Mouse (Mus musculus): ENCODE measurements around the gene Disp3. TPM values are rescaled to one million over a fixed set of nuclear protein-coding genes. Genes with fewer than 3 reads are reported as not detected.

Disp3 gene
- not detected in 2 replicates for total RNA-seq (2017)

DNA sequence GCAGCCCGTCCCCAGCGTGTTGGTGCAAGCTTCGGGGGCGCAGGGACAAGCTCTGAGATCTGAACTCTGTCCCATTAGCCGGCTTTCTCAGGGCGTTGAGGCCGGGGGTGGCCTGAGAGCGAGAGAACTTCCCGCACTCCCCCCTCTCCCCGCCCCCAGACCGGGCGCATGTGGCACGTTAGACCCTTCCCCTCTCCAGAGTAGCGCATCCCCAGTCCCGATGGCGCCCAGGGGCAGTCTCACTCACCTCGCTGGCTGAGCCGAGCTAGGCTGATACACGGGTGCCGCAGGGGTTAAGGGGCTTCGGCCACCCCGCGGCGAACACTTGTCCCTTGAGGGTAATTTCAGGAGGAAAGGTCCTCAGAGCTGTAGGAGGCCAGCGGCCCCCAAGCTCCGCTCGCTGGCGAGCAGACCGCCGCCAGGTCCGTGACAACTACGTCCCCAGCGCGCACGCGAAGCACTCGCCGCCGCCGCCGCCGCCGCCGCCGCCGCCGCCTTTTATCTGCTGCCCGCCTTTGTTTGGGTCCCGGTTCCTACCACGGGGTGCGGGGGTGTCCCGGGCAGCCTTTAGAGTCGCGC lies at the start of gene Disp3:
Gene Disp3, minus strand, starts transcription at position 490 of the 579 bp plus-strand sequence.
- no peak for ATAC-seq (replicated peaks in 1 of 2; ENCODE audit: insufficient read depth in 1 of 2, low FRiP score in 2 of 2, low TSS enrichment in 1 of 2, low read depth in 1 of 2, poor library complexity in 2 of 2, severe bottlenecking in 2 of 2)

DNA sequence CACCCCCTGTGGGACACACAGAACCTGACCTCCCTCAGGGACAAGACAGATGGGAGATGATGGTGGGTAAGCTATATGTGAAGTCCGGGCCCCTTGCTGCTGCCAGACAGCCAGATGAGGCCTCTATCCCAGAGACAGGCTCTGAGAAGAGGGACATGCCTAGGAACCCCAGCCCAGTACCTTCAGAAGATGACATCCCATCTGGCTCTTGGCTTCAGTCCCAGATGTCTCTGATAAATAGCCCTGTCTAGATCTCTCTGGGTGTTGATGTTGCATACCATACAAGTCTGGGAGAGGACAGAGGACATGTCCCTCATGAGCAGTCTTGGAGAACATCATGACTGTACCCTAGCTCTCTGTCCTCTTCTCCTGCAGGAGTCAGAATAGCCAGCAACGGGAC lies 42.5 kb upstream of the Disp3 start:
- ATAC-seq (replicated peaks in 1 of 2; ENCODE audit: insufficient read depth in 1 of 2, low FRiP score in 2 of 2, low TSS enrichment in 1 of 2, low read depth in 1 of 2, poor library complexity in 2 of 2, severe bottlenecking in 2 of 2) = no peak

DNA sequence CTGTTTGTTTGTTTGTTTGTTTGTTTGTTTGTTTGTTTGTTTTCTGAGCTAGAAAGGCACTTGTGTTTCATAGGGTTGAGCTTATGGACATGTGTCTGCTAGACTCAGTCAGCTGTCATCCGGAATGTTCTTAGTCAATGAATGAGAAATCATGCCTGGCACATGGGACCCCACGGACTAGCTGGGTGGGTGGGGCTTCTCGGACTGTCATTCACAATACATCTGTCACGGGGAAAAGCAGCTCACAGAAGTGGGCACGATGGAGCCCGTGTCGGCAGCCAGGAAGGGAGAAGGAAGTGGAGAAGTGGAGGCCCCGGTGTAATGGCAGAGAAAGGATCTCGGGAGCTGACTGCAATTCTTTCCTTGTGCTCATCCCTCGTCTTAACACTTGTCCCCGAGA lies 41.7 kb upstream of the Disp3 start:
- ATAC-seq (replicated peaks in 1 of 2; ENCODE audit: insufficient read depth in 1 of 2, low FRiP score in 2 of 2, low TSS enrichment in 1 of 2, low read depth in 1 of 2, poor library complexity in 2 of 2, severe bottlenecking in 2 of 2) = no peak

DNA sequence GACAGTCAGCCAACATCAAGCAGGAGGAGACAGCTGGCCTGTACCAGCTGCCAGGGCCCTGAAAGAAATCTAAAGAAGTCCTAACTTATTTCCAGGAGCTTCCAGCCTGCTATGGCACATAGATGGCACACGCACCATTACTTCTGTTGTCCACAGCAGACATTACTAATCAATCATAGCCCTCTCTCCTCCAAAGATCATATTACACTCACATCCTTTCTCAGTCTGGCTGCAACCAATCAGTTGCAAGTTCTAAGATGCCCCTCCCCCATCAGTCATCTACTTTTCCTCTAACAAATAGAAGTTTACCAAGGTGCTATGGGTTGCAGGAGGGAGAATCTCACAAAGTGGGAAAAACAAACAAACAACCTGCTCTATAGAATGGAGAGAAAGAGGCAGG lies 40.5 kb upstream of the Disp3 start:
- ATAC-seq (replicated peaks in 1 of 2; ENCODE audit: insufficient read depth in 1 of 2, low FRiP score in 2 of 2, low TSS enrichment in 1 of 2, low read depth in 1 of 2, poor library complexity in 2 of 2, severe bottlenecking in 2 of 2) = no peak

DNA sequence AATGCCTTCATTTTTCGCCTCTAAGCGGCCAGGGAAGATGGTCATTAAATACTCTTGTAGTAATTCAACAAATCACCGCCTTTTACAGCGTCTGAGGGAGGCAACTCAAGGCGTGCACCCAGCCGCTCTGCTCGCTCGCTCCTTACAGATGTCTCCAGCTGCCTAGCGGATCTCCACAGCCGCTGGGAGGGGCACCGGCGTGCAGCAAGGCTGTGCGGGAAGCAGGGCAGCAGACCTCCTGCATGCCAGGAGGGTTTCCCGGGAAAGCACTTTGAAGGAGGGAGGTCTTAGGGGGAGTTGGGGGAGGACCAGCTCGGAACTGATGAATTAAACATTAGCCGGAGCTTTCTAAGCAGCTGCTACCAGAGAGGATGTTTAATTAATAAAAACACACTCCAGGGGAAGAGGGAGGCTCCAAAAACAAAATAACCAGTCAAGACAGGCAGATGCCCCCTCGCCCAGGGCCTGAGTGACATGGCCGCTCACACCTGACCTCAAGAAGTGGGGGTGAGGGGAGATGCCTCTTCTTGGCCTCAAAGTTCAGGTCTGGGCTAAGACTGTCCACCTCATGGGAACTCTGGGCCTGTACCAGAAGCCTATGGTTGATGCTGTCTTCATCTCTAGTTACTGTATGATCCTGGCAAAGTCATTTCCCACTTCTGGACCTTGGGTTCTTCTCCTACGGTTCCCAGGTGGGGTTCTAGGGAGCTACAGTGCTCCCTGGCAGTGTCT lies 39.7 kb upstream of the Disp3 start:
- ATAC-seq (replicated peaks in 1 of 2; ENCODE audit: insufficient read depth in 1 of 2, low FRiP score in 2 of 2, low TSS enrichment in 1 of 2, low read depth in 1 of 2, poor library complexity in 2 of 2, severe bottlenecking in 2 of 2) = no peak

DNA sequence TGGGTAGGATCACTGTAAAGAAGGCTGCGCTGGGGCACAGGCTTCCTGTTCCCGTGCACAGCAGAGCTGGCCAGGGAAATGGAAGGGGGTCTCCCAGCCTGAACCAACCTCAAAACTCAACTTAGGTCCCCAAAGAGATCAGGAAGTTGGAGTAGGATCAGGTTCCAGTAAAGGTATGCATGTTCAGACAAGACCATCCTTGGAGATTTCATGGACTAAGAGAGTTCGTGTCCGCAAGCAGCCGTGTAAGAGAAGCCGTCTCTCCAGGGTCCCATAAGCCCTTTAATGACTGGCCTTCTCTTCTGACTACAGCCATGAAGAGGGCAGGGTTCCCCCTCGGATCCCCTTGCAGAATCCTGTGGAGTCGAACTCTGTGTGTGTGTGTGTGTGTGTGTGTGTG lies 39.0 kb upstream of the Disp3 start:
- ATAC-seq (replicated peaks in 1 of 2; ENCODE audit: insufficient read depth in 1 of 2, low FRiP score in 2 of 2, low TSS enrichment in 1 of 2, low read depth in 1 of 2, poor library complexity in 2 of 2, severe bottlenecking in 2 of 2) = no peak

DNA sequence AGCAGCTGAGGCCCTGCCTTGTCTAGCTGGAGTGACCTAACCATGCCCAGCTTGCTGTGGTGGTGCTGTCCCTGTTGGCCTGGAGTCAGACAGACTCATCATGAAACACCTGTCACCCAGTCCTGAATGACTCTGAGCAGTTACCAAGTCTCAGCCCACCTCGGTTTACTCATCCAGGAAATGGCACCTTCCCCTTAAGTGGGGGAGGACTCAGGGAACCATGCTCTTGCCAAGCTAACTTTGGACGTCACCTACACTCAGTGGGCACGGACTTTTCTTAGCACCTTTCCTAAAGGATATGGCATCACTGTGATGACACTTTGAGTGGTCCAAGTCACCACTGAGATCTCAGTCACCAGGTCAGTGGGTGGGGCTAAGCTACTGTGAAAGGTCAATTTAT lies 38.2 kb upstream of the Disp3 start:
- ATAC-seq (replicated peaks in 1 of 2; ENCODE audit: insufficient read depth in 1 of 2, low FRiP score in 2 of 2, low TSS enrichment in 1 of 2, low read depth in 1 of 2, poor library complexity in 2 of 2, severe bottlenecking in 2 of 2) = no peak

DNA sequence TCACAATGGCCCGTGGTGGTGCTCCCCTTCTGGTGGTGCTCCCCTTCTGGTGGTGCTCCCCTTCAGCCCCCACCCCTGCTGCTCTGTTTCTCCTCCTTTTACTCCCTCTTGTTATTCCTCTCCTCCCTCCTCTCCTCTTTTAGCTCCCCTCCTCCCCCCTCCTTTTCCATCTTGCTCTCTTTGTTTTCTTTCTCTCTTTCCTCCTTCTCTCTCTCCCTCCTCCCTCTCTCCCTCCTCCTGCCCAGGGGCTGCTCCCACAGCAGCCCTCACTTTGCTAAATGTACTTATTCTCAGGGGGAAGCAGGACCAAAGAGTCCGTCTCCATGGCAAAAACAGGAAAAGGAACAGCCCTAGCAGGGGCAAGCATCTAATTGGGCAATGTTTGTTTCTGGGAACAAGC lies 37.3 kb upstream of the Disp3 start:
- ATAC-seq (replicated peaks in 1 of 2; ENCODE audit: insufficient read depth in 1 of 2, low FRiP score in 2 of 2, low TSS enrichment in 1 of 2, low read depth in 1 of 2, poor library complexity in 2 of 2, severe bottlenecking in 2 of 2) = no peak

DNA sequence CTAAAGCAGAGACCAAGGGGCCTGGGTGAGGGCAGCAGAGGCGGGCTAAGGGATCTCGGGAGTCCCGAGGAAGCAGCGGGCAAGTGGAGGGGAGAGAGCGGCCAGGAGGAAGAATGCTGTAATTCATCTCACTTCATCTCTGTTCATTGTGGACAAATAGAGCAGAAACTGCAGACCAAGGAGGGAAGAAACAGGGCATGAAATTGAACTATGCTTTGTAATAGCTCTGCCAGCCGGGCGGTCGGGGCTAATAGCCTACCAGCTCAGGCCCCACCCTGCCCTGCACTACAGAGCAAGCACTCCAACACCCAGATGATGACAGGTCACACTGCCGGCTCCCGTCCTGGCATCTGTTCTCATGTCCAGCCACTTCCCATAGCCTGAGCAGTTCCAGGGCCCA lies 34.4 kb upstream of the Disp3 start:
- ATAC-seq (replicated peaks in 1 of 2; ENCODE audit: insufficient read depth in 1 of 2, low FRiP score in 2 of 2, low TSS enrichment in 1 of 2, low read depth in 1 of 2, poor library complexity in 2 of 2, severe bottlenecking in 2 of 2) = no peak

DNA sequence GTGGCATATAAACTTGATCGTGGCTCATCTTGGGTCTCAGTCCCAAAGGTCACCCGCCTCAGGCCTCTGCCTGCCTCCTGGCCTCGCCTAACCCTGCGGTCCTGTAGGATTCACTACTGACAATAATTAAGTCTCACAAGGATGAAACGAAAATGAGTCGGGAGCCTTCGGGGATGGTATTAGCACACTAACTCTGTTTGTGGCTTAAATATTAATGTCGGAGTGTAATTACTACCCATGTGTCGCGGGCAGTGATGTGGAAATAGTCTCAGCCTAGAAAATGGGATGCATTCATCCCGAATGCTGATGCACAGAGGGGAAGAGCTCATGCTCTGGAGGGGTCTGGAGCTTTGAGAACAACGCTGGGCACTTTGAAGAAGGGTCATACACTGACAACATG lies 31.6 kb upstream of the Disp3 start:
- no peak for ATAC-seq (replicated peaks in 1 of 2; ENCODE audit: insufficient read depth in 1 of 2, low FRiP score in 2 of 2, low TSS enrichment in 1 of 2, low read depth in 1 of 2, poor library complexity in 2 of 2, severe bottlenecking in 2 of 2)

DNA sequence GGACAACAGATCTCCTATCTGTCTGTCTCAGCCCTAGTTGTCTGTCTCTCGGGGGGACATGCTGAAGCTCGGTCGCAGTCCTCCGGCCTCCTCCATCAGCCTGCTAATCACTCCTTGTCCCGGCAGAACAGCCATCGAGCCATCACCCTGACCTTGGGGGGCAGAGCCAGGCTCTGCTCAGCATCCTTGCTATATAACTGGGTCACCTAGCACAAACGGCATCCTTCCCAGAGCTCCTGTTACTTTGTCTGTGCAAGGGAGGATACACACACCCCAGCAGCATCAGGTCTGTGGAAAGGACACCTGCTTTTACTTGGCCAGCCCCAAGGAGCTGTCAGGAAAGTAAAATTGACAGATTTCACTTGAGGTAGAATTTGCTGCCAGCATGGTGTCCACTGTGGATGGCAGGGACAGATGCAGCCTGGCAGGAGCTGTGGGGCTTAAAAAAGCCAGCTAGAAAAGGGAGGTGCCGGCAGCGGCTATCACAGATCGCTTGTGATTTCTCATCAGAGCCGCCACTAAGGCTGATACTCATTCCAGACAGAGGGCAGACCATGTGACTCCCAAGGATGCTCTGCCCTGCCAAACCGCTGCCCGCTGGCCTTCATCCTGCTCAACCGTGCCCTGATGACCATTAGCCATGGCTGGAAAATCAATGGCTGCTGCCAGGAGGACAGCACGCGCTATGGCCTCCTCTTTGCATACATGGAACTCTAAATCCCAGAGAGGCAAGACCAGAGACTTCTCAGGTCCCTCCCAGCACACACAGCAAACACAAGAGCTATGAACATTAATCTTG lies 27.8 kb upstream of the Disp3 start:
- no peak for ATAC-seq (replicated peaks in 1 of 2; ENCODE audit: insufficient read depth in 1 of 2, low FRiP score in 2 of 2, low TSS enrichment in 1 of 2, low read depth in 1 of 2, poor library complexity in 2 of 2, severe bottlenecking in 2 of 2)

DNA sequence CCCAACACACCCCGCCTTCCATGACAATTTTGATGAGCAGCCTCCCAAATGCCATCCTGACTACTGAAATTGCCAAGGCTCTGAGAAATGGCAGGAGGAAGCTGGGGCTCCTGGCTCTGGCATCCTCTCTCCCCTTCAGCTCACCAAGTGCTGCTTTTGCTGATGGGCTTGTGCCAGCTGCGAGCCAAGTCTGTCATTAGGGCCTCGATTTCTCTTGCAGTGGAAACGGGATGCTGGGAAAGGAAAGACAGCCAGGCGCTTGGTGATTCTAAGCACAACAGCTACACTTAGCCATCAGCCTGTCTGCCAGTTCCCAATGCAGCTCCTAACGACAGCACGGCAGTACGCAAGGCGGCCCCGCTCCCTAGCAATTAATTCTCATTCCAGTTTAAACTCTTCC lies 26.6 kb upstream of the Disp3 start:
- ATAC-seq (replicated peaks in 1 of 2; ENCODE audit: insufficient read depth in 1 of 2, low FRiP score in 2 of 2, low TSS enrichment in 1 of 2, low read depth in 1 of 2, poor library complexity in 2 of 2, severe bottlenecking in 2 of 2) = no peak

DNA sequence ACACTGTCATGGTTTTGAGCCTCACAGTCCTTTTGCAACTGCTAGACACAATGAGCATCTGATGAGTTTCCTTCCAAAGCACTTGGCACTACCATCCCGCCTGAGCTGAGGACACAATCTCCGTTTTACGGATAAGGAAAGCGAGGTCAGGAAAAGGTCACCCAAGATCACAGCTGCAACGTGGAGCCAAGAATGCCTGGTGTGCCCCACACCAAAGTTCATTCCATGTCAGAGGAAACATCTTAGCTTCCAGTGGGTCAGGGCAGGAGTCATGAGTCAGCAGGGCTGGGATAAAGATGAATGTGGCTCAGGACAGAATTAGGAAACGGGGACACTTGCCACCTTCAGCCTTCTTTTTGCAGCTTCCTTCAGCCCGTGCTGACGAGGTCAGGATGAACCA lies 25.8 kb upstream of the Disp3 start:
- ATAC-seq (replicated peaks in 1 of 2; ENCODE audit: insufficient read depth in 1 of 2, low FRiP score in 2 of 2, low TSS enrichment in 1 of 2, low read depth in 1 of 2, poor library complexity in 2 of 2, severe bottlenecking in 2 of 2) = no peak

DNA sequence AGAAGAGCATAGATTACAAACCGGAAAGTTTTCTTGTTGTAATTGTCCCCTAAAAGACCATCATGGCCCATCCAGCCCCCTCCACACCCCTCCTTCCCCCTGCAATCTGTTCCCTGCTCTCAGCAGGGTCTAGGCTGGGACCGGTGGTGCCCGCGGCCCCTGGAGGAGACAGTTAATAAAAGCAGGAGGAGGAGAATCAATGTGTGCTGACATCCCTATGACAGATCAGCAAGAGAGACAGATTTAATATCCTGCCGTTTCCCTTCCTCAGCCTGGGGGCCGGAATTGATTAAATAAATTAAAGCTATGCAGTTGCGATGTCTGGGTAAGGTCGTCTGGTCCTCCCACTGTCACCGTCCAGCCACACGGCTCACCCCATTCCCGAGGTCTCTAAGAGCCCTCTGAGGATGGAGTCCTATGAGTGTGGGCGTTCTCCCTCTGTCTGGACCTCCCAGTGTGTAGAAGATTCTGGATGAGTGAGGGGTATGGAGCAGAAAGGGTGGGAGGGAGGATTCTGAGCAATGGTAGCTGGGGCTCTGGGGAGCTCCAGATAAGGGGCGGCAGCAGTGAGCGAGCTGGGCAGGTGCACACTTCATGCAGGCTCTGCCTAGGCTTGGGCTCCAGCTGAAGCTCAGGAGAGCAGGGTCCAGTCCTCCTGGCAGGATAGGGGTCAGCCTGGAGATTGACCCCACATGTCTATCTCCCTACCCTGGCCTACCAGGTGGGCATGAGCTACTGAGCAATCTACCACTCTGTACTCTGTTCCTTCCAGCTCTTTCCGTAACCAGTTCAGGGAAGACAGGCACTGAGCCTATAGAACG lies 24.7 kb upstream of the Disp3 start:
- ATAC-seq (replicated peaks in 1 of 2; ENCODE audit: insufficient read depth in 1 of 2, low FRiP score in 2 of 2, low TSS enrichment in 1 of 2, low read depth in 1 of 2, poor library complexity in 2 of 2, severe bottlenecking in 2 of 2) = no peak

DNA sequence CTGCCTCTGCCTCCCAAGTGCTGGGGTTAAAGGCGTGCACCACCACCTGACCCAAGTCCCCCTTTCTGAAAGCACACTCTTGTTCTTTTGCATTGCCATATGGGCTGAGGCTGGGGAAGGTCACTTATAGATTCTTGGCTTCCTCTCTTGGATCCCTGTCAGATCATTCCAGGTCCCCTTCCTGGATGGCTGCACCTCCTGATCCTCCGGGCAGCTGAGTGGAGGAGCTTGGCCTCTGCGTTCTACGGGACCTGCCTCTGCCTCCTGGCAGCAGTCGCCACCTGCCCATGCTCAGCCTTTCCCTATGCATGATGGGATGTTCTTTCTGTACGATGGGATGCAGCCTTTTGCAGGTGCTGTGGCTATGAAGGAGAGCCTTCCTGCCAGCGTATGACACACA lies 23.1 kb upstream of the Disp3 start:
- no peak for ATAC-seq (replicated peaks in 1 of 2; ENCODE audit: insufficient read depth in 1 of 2, low FRiP score in 2 of 2, low TSS enrichment in 1 of 2, low read depth in 1 of 2, poor library complexity in 2 of 2, severe bottlenecking in 2 of 2)

DNA sequence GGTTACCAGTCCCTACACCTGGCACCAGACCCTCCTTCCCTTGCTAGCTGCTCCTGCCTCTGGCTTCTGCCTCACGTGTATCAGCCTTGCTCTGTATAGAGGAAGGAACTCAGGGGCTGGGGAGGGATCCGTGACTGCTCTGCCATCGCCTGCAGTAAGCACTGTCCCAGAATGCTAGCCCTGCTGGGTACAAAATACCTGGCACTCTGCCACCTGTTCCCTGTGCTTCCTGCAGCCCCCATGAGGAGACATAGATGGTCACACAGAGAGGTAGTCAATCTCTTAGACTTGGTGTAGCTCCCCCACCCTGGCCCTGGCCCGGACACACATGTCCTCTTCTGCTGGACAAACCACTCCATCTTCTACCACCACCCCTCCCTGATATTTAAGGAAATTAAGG lies 22.4 kb upstream of the Disp3 start:
- no peak for ATAC-seq (replicated peaks in 1 of 2; ENCODE audit: insufficient read depth in 1 of 2, low FRiP score in 2 of 2, low TSS enrichment in 1 of 2, low read depth in 1 of 2, poor library complexity in 2 of 2, severe bottlenecking in 2 of 2)

DNA sequence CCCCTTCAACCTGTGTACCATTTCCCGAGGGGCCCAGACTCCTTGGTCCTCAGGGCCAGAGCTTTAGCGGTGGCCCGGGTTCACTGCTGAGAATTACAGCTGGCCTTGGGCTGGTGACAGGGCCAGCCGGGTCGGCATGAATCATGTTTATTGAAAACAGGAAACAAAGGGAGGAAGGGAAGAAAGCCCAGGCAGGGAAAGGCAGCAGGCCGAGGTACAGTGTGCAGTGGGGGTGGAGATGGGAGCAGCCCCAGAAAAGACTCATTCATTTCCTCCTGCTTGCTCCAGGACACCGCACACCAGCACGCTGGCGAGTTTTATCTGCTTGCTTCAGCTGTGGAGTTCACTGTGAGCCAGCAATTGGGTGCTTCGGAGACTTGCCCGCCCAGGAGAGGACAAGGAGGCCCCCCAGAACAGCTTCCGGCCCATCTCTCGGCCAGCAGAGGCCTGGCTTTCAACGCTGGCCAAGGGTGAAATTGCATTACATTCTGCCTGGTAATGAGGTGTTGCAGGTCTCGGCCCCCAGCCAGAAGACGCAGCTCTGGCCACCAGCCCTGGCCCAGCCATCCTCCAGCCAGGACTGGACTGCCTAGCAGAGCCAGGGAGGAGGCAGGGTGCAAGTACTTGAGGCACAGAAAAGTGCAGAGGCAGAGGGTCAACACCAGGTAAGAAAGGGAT lies 18.8 kb upstream of the Disp3 start:
- peak in 1 of 2 experiments; percentile 37; a peak in 2 of 4 replicates for ATAC-seq (replicated peaks in 1 of 2; ENCODE audit: insufficient read depth in 1 of 2, low FRiP score in 2 of 2, low TSS enrichment in 1 of 2, low read depth in 1 of 2, poor library complexity in 2 of 2, severe bottlenecking in 2 of 2)
